Mouse (Mus musculus) kidney, postnatal 0 days (tissue): ENCODE results near the gene Rpl22. TPM values are rescaled to one million over a fixed set of nuclear protein-coding genes. Genes with fewer than 3 reads are reported as not detected.
A peak's percentile ranks its signal among the peaks of the same experiment; 100 is the strongest.

ENCODE experiments used
- ATAC-seq: fragments of 200-750 bp; cut with Nextera tagmentation; replicated peaks from 2 replicates; pipeline ENCODE4 v1.8.0; 2017; ENCODE audit warnings: low read depth, moderate number of reproducible peaks, moderate TSS enrichment, moderate library complexity; ENCODE audit not compliant: low FRiP score
- DNase-seq: peaks from one replicate; pipeline ENCODE4 v3.0.0-alpha.2; 2016; ENCODE audit warnings: low spot score
- H3K27ac ChIP-seq: fragments of 300-500 bp; sonication (generic); 2 replicates; pipeline ENCODE4 v1.5.1; 2014; ENCODE audit warnings: mild to moderate bottlenecking
- H3K27me3 ChIP-seq: fragments of 300-500 bp; sonication (generic); 2 replicates; pipeline ENCODE4 v1.6.1; 2014; ENCODE audit warnings: low read length, mixed read lengths; ENCODE audit not compliant: insufficient read depth
- H3K36me3 ChIP-seq: fragments of 300-500 bp; sonication (generic); 2 replicates; pipeline ENCODE4 v1.6.1; 2014; ENCODE audit warnings: low read length, mixed read lengths; ENCODE audit not compliant: insufficient read depth
- H3K4me1 ChIP-seq: fragments of 300-500 bp; sonication (generic); replicated peaks from 2 replicates; pipeline ENCODE4 v1.6.1; 2014; ENCODE audit warnings: antibody characterized with exemption, low read length, mixed read lengths; ENCODE audit not compliant: insufficient read depth
- H3K4me2 ChIP-seq: fragments of 300-500 bp; sonication (generic); 2 replicates; pipeline ENCODE4 v1.6.1; 2014; ENCODE audit warnings: mild to moderate bottlenecking, low read length, moderate library complexity, mixed read lengths
- H3K4me3 ChIP-seq: fragments of 300-500 bp; sonication (generic); replicated peaks from 2 replicates; pipeline ENCODE4 v1.5.1; 2014; ENCODE audit warnings: low read depth, low read length
- H3K9ac ChIP-seq: fragments of 300-500 bp; sonication (generic); 2 replicates; pipeline ENCODE4 v1.6.1; 2014; ENCODE audit warnings: low read depth, low read length
- H3K9me3 ChIP-seq: fragments of 300-500 bp; sonication (generic); replicated peaks from 2 replicates; pipeline ENCODE4 v1.6.1; 2016; ENCODE audit warnings: low read length, inconsistent platforms, mixed read lengths
- CTCF ChIP-seq: IDR thresholded peaks from 2 replicates; pipeline ENCODE4 v1.5.1; 2016; ENCODE audit warnings: antibody characterized with exemption, low read depth, mild to moderate bottlenecking, moderate library complexity
- WGBS: fragments of 180-500 bp; shearing (Covaris S2); extraction: QIAGEN DNeasy Blood & Tissue Kit; methylation state at CpG from one replicate; pipeline ENCODE4 v1.1.7; 2014; 5-methylcytosine and 5-hydroxymethylcytosine counted together
- polyA plus RNA-seq: library from polyadenylated mRNA; unstranded; fragments of >200 nt; fragmentation: Nextera tagmentation; extraction: Ambion mirVana; gene quantifications from 2 replicates; pipeline ENCODE4 v1.2.1, GENCODE M21; 2015

Rpl22 gene
- polyA plus RNA-seq, 1 experiment from 2014 or later, result 527 TPM

- Histone ChIP-seq H3K27ac (no peak overlapping the region), H3K4me3 (peak overlapping the region; percentile 26), H3K9me3 (no peaks in the 10 kb centered on the region), H3K4me1 (peaks cover 30% of the 10 kb centered on the region), H3K4me2 (peak overlapping the region; percentile 58), H3K27me3 (peaks cover 39% of the 10 kb centered on the region), H3K36me3 (no peaks in the 10 kb centered on the region), H3K9ac (0 out of 2 replicates have a peak overlapping the region, but pooled peaks have one; percentile 8)
- 1% methylated on average over 43 of the region's 43 CpGs for WGBS
- no peak for DNase-seq
- no peak for TF ChIP-seq CTCF
- no peak for ATAC-seq
Observed at GRCm38 (mm10) chr4:152315498-152316213, 9.9 kb upstream of the Rpl22 start.

- no peak for TF ChIP-seq CTCF
- H3K9ac ChIP-seq, result no peak overlapping the region
- DNase-seq (no peak), ATAC-seq (no peak)
- H3K27me3 ChIP-seq, result peaks cover 30% of the 10 kb centered on the region
- no peak overlapping the region for H3K4me2 ChIP-seq
- H3K4me1 ChIP-seq, result peaks cover 24% of the 10 kb centered on the region
- no peaks in the 10 kb centered on the region for H3K9me3 ChIP-seq
- H3K36me3 ChIP-seq, result no peaks in the 10 kb centered on the region
- 85% methylated on average over 6 of the region's 6 CpGs for WGBS
- H3K27ac ChIP-seq, result no peak overlapping the region
- no peak overlapping the region for H3K4me3 ChIP-seq
Observed at GRCm38 (mm10) chr4:152317631-152318033, 7.9 kb upstream of the Rpl22 start.

- Histone ChIP-seq H3K9me3 (no peaks in the 10 kb centered on the region), H3K9ac (peak within 1 kb of the TSS; percentile 37; the same call in 1 of the 2 replicates), H3K4me3 (0 out of 2 replicates have a peak within 1 kb of the TSS, but pooled peaks have one; percentile 14), H3K27ac (no peak within 1 kb of the TSS; the same call in 1 of the 2 replicates), H3K27me3 (peaks cover 24% of the 10 kb centered on the region), H3K4me1 (peaks cover 14% of the 10 kb centered on the region; the same call in 1 of the 2 replicates), H3K4me2 (peak within 1 kb of the TSS; percentile 49), H3K36me3 (no peaks in the 10 kb centered on the region)
- 3% methylated on average over 26 of the region's 26 CpGs for WGBS
- ATAC-seq (no peak; the same call in 1 of the 2 replicates), DNase-seq (peak; percentile 65)
- TF ChIP-seq CTCF, result peak; percentile 61; the same call in 1 of the 2 replicates
Observed at GRCm38 (mm10) chr4:152318517-152319234, 6.9 kb upstream of the Rpl22 start, which contains the start of gene Rnf207. Gene Rnf207 (minus strand): TSS chr4:152318993.

DNA sequence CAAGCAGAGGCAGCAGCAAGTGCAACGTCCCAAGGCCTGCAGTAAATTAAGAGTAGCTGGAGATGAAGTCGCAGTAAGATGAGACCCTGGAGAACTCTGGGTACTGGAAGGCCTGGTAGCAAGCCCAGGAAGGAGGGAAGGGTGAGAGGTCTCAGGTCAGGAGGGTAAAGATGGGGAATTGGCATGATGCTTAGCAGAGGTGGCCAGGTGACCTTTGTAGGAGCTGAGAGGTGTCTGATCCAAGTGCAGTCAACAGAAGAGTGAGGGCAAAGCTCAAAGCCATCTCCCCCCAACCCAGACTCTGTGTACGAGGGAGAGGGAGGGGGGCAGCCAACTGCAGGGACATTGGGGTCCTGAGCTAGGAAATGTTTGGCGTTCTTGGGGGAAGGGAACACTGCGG, 4.1 kb upstream of the Rpl22 start:
- Histone ChIP-seq H3K4me2 (no peak overlapping the region), H3K27me3 (0 out of 2 replicates have a peak, but pooled peaks cover 6% of the 10 kb centered on the region), H3K4me3 (no peak overlapping the region), H3K9ac (no peak overlapping the region), H3K36me3 (no peaks in the 10 kb centered on the region), H3K27ac (no peak overlapping the region), H3K9me3 (no peaks in the 10 kb centered on the region), H3K4me1 (peaks cover 7% of the 10 kb centered on the region; the same call in 1 of the 2 replicates)
- no peak for TF ChIP-seq CTCF
- ATAC-seq (no peak), DNase-seq (no peak)
- WGBS, result 34% methylated on average over 5 of the region's 5 CpGs

DNA sequence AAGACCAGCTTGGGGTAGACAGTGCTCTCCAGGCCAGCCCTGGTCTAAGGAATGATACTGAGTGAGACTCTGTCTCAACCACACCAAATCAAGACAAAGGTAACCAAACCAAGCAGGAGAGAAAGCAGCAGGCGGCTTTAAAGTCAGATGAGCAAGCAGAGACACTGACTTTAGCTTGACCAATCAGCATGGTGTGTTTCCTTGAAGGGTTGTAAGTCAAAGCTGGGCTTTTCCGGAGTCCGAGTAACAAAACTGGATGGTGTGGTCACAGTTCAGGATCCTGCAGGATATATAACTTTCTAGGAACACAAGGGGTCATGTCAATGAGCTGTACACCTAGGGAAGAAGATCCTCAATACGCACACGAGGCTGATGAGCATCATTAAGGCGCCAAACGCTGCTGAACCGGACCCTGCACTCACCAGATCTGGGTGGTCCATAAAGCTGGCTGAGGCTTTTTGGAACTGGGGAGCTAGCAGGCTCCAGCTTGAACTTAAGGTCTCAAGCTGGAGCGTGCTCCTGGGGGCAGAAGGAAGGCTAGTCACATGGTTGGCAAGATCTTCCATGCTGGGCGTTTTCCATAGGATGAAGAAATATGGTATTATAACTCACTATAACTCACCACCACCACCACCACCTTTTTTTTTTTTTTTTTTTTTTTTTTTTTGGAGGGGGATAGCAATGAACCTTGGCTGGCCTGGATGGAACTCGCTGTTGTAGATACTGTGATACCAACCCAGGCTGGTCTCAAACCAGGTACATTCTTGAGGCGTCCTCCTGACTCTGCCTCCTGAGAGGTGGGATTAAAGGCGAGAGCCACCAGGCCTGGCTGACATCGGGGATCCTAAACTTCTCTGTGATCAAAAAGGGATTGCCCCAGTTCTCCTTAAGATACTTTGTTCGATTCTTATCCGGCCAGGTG, 640 bp upstream of the Rpl22 start:
- DNase-seq (no peak), ATAC-seq (0 out of 2 replicates have a peak, but pooled peaks have one; percentile 11)
- Histone ChIP-seq H3K27me3 (no peaks in the 10 kb centered on the region), H3K4me1 (peaks cover 7% of the 10 kb centered on the region; the same call in 1 of the 2 replicates), H3K4me3 (peak overlapping the region; percentile 93), H3K36me3 (peaks cover 11% of the 10 kb centered on the region; the same call in 1 of the 2 replicates), H3K9ac (no peak overlapping the region), H3K27ac (no peak overlapping the region), H3K9me3 (no peaks in the 10 kb centered on the region), H3K4me2 (peak overlapping the region; percentile 84; the same call in 1 of the 2 replicates)
- 51% methylated on average over 16 of the region's 16 CpGs for WGBS
- no peak for TF ChIP-seq CTCF
